Mouse (Mus musculus) T-helper 17 cell (primary cell): ENCODE measurements around the gene Mamld1.

Experiments used
- in situ Hi-C, 2 experiments: fragments of 300-600 bp; cut with MboI, MseI; formaldehyde crosslinking; loops; 1 replicate in 1 of 2; 2 replicates in 1 of 2; pipeline ENCODE4 v1.15.1; 2025; ENCODE audit warnings: high pct_unique_total_duplicates in 2 of 2

Mamld1 gene

GRCm38 (mm10) chrX:71131464-71131863 lies 81.4 kb downstream of the Mamld1 start:
- in situ Hi-C loops = loop anchor here in 1 of 2 experiments (10.0 to 25.0 kb wide), 2 partner anchors 237 to 1569 kb away; no protein-coding TSS in a partner anchor

- in situ Hi-C loops = loop anchor here in 1 of 2 experiments (25.0 kb wide), 1 partner anchor 1579 kb away; no protein-coding TSS in a partner anchor
These were observed 91.3 kb downstream of the Mamld1 start for GRCm38 (mm10) chrX:71141390-71141789.

- in situ Hi-C loops = loop anchor here in 1 of 2 experiments (25.0 kb wide), 1 partner anchor 1587 kb away; no protein-coding TSS in a partner anchor
These were observed 99.5 kb downstream of the Mamld1 start for GRCm38 (mm10) chrX:71149441-71150050.

GRCm38 (mm10) chrX:71150551-71151001 lies 100.5 kb downstream of the Mamld1 start:
- in situ Hi-C loops = no loop called here

GRCm38 (mm10) chrX:71181526-71181925 lies 131.5 kb downstream of the Mamld1 start:
- in situ Hi-C loops = no loop called here

GRCm38 (mm10) chrX:71183671-71184070 lies 133.6 kb downstream of the Mamld1 start:
- in situ Hi-C loops = no loop called here

GRCm38 (mm10) chrX:71186396-71186795 lies 136.3 kb downstream of the Mamld1 start:
- in situ Hi-C loops = no loop called here

- in situ Hi-C loops = no loop called here
These were observed 154.7 kb downstream of the Mamld1 start for GRCm38 (mm10) chrX:71204776-71205175.
